Mouse (Mus musculus): ENCODE measurements around the gene Itgb6. TPM values are rescaled to one million over a fixed set of nuclear protein-coding genes. Genes with fewer than 3 reads are reported as not detected.

Itgb6 gene
- polyA plus RNA-seq (2017; shearing (Covaris generic)): under 1 TPM; 0.09 to 0.31 TPM

DNA sequence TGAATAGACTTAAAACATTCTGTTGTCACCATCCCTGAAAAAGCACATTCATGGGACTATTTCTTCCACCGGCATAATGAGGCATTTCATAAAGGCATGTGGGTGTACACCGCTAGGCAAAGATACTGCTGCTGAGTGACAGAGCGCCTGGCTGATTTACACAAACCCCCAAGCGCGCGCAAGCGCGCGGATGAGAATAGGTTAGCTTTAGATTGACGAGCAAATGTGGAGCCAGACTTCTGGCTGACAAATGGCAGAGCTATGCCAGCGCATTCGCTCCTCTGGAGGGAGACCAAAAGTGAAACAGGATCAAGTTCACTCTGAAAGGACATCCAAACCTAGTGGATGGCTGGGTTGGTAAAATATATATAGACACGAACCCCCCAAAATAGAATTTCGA, at the start of gene Itgb6:
Gene Itgb6, minus strand, starts transcription at position 130 of the 400 bp plus-strand sequence.
- no peak for ATAC-seq

DNA sequence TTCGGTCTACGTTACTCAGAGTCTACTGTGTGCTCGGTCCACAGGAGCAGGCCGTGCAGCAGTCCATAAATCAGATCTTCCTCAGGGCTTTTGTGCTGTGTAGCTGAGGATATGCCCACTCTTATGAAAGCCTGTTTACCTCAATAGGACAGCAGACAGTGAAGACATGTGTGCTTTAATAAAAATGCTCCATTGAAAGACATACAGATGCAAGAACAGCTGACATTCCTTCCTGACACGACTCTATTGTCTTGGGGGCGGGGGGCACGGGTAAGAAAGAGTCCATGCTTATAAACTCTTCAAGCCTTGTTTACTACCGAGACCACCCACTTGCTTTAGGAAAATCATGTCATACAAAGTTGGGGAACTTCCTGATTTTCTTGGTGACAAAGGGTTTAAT, 44.0 kb upstream of the Itgb6 start:
- no peak for ATAC-seq

DNA sequence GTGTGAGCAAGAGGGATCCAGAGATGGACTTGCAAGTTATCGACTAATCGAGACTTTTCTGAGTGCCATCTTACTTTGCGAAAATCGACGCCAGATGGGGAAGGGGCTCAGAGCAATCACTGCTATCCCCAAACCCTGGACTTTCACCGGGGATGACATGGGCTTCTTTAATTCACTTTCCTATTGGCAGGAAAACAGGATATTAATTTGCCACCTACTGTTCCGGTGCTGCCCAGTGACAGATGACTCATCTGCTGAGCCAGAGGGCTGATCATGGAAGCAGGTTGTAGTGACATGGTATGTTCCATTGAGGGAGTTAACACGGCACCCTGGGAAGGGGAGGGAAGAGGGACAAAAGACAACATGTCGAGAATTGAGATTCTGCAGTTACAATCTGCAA, 33.8 kb upstream of the Itgb6 start:
- no peak for ATAC-seq

DNA sequence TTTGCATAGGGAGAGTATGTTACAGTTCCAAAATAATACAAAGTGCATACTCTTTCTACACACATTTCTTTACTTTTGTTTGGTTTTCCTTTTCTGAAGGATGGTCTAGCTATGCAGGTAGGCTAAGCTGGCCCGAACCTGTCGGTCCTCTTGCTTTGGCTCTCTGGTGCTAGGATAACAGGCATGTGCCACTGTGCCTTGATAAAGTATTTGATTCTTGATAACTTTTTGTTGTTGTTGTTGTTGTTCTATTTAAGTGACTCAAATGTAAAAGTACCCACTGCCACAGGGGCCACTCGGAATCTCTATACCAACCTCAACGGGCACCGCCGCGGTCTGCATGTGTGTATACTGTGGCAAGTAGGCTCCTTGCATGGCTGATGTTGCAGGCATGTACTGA, 32.7 kb upstream of the Itgb6 start:
- ATAC-seq: no peak

DNA sequence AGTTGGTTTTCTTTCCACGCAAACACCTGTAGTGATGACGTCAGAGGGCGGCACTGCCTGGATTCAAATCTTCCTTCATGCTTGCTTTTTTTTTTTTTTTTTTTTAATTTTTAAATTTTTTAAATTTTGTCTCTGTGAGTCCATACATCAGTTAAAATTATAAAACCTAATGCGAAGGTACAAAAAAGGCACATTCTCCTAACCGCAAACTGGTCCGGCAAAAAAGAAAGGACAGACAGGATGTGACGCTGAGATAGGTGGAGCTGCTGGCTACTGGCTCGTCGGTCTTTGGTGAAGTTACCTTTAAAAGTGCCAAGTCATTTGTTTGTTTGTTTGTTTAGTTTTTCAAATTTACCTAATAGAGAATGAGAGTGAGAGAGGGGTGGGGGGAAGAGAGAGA, 28.8 kb upstream of the Itgb6 start:
- peak; percentile 33 for ATAC-seq

DNA sequence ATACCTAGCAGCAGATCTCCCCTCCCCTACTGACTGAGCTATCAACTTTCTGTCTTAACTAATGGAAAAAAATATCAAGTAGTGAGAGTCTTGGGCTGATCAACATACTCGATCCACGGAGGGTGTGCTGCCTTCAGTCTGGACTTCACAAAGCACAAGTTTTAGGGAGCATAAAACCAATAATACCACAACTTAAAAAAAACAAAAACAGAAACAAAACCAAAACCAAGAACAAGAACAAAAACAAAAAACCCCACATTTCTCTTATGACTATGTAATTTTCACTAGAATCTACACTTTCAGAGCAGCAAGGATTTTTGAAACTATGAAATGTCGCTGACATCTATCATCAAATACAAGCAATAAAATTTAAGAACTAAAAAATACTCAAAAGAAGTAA, 28.1 kb upstream of the Itgb6 start:
- ATAC-seq: peak; percentile 46

DNA sequence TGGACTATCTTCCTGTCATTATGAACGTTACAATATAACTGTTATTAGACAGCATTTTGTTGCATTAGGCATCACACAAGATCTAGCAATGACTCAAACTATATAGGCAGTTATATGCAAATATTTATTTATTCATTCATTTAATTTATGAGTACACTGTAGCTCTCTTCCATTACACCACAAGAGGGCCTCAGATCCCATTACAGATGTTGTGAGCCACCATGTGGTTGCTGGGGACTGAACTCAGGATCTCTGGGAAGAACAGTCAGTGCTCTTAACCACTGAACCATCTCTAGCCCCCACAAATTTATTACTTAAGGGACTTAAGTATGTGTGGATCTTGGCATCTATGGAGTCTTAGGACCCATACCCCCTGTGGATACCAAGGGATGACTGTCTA, 26.1 kb upstream of the Itgb6 start:
- no peak for ATAC-seq

DNA sequence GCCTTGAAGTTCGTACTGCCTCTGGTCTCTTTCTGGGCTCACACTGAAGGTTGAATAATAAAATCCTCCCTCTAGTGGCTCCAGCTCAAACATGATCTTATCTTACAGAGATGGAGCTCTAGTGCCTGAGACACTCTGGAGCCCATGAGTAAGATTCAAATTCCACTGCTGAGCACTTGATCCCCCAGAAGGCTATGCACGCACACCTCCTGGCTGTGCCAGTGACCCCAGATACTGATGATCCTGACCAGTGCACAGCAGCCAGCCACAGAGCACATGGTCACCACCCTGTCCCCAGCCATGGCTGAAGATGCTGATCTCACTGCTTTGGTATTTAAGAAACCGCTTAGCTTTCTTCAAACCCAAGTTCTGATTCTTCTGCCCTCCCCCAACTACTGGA, 25.1 kb upstream of the Itgb6 start:
- no peak for ATAC-seq

DNA sequence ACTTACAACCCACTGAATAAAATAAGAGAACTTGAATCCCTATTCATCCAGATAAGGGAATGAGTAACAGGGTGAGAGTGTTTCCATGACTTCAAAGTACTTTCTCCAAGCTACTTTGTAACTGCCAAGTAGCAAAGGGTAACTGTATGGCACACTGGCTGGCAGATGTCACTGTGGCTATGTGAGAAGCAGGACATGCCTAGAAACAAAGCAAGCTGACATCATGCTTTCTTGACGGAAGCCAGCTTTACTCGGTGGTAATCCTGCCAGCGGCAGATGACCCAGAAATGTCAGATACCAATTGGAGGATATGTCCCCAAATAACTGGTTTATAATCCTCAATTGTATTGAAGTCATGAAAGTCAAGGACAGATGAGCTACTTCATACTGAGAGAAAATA, 22.2 kb upstream of the Itgb6 start:
- no peak for ATAC-seq

DNA sequence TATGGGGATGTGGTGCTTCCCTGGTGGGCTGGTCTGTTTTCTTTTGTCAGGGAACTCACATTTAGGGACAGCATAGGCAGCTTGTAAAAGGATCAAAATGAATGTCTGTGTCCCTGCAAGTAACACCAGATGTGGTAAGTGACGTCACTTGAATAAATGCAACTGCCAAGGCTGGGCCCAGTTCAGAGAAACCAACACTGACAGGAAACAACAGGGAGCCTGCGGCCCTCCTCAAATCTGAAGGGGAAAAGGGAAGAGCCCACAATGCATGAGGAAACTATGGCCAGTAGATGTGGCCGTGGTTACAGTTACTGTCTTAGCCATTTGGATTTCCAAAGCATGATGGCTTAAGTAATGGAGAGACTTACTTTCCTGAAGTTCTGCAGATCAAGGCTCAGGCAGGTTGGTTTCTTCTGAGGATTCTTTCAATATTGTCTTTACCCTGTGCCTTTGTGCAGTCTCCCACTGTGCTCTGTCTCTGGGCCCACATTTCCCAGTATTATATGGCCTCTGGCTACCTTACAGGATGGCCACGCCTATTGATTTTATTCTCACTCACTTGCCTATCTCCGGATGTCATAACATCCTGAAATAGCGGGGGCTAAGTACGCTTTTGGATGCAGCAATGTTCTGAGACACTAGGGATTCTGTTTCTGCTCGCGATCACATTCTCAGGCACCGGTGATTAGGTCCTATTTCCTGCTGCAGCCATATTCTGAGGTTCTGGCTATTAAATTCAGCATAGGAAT, 17.1 kb upstream of the Itgb6 start:
- no peak for ATAC-seq

DNA sequence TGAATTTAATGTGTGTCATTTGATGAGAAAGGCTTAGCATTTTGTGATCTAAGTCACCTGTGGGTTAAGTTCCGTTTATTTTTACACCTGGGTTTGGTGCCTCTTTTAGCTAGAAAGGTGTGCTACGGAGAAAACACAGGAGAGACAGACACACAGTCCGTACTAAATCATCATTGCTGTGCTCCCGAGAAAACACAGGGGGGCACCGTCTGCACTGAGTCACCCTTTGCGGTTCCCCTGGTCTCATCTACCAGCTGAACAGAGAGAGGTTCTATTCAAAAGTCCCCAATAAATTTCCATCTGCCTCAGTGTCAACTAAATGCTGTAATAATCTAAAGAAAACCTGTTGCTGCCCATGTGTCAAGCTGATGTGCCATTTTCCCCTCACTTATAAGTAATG, 8.5 kb upstream of the Itgb6 start:
- no peak for ATAC-seq

DNA sequence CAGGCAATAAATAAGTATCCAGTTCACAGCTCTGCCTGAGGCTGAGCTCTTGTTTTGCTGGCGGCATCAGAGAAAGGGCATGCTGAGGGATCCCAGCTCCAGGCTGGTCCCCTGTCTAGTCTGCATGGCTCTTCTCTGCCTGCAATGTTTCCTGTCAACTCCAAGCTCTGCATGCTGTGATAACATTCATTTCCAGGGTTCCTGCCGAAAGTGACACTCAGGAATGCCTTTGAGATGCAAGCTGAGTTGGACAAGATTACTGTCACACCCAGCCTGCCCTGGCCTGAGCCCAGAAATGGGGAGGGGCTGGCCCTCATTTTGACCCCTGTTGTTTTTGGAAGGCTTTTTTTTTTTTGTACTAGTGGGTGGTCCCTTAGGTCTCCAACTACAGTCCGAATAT, 7.6 kb upstream of the Itgb6 start:
- no peak for ATAC-seq

DNA sequence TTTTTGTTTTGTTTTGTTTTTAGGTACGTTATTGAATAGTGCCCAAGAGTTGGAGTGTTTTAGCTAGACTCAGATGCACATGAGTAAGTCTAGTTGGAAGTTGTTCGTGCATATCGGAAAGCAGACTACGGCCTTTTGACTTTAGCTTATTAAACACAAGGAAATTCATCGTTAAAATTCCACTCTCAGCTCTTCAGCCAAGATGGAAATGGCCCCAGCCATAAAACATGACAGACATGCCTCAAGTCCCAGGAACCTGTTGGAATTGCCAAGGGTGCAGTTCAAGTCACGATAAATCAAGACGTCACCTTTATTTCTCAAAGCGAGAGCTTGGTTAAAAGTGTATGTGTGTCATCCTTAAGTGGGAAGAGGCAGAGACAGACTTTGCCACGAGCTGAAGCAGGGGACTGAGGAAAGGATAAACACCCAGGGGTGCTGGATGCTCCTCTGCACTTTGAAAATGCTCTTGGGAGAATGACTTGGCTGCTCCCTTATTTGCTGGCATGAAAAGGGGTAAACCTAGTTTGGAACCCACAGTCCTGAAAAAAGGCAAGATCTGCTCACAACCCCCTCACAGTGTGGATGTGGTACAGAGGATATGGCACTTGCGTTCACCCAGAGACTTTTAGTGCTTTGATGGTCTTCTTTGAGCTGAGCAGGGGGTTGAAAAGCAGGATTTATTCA, 6.6 kb upstream of the Itgb6 start:
- ATAC-seq: no peak

DNA sequence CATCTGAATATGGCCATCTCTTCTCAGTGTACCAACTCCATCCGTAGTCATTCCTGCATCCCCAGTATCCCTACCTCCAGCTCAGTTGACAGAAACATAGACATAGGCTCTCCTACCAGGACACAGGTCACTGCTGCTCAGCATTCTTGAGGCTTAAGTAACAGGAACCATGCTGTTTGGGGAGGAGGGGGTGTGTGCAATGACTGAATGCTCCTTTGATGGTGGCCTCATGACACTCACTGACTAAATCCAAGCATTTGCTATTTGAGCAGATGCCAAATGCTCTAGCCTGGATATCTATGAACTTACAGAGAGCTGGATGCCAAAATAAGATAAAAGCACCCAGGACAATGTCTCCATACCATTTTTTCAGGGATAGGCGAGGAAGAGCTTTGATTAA, 2.2 kb upstream of the Itgb6 start:
- ATAC-seq: no peak

DNA sequence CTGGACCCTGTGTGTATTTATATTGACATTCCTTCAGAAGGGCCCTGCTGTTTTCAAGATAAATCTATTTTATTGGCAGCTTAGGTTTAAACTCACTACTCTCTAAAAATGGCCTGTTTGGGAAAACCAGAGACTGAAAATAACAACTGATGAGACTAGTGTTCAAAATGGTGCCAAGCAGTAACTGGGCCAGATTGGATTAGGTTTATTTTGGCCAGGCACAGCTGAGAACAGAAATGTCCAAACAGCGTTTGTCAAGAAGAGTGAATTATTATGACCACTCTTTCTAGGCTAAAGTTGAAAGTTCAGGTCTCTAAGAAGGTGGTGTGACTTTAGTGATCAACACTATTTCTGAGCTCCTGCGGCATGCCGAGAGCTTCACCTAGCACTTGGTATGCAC, 524 bp upstream of the Itgb6 start:
- no peak for ATAC-seq

DNA sequence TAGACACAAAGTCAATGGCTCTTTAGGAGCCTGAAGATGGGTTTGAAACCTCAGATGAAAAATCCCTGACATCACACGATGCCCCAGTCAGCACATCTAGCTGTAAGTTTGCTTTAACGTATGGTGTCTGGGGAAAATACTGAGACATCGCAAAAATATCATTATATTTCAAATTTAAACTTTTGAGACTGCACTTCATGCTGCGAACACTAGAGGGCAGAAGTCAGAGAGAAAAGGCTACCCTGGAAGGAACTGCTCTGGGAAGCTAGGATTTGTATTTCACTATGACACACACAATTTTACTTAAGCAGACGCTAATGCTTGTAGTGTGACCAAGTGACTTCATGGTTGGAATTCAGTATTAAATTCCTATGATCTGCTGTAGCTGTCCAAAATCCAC, 1.5 kb downstream of the Itgb6 start:
- peak; percentile 49 for ATAC-seq

DNA sequence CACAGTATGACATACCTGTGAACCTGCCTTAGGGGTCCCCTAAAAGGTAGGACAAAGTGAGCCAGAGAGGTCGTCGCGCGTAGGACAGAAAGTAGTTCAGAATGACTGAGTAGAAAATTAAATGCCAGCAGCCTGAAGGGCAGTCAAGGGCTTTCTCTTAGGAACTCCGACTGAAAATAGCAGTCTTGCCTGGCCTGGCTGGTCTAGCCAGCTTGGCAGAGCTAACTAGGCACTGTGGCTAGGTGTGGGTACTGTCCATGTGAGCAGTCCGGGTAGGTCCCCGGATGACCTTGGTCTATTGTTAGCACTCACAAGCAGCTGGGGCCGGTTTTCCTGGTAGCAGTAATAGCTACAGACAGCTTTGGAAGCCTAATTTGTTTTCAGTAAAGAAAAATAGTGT, 2.2 kb downstream of the Itgb6 start:
- no peak for ATAC-seq

DNA sequence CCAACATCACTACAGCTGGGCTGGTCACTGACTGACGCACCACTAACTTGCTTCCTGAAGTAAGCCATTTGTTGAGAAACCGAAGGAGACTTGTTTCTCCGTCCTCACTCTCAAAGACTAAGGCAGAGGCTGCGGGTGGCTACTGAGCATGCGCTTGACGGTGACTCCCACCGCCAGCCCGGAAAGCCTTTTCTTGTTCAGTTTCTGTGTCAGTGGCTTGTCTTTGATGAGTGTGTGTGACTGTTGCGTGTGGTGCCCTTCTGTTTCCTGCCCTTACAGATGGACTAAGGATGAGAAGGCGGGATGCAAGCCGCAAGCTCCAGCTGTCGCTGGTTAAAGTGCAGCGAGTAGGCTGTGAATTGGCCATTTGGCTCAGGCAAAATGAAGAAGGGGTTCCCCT, 5.1 kb downstream of the Itgb6 start:
- ATAC-seq: peak; percentile 57

DNA sequence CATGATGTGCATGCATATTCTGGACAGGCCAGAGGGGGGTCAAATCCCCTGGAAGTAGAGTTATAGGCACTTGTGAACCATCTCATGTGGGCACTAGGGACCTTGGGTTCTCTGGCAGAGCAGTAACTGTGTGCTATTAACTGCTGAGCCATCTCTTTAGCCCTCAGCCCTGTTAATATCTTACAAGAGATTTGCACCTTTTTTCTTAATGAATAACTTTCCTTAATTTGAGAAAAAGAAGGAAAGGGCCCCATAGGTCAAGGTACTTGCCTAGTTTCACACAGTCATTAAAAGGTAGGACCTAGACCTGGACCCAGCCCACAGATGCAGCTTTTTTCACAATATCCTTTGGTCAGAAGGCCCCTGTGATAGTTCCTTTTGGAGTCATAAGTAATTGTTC, 5.9 kb downstream of the Itgb6 start:
- ATAC-seq: no peak

DNA sequence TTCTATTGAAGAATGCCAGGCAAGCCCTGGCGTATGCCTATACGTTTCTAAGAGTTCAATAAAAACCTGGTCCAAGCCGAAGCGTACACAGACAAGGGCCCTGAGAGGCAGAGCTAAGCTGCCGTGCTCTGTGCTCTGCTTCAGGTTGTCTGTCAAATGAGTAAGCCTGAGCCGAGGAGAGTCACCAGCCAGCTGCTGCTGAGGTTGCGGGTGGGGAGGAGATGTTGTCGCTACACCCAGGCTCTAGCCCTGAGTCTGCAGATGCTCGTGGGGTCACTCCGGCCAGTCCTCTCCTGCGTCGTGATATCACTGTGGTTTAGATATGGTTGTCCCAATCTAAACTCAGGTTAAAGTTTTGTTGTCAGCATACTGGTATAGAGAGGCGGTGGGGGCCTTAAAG, 6.7 kb downstream of the Itgb6 start:
- no peak for ATAC-seq

DNA sequence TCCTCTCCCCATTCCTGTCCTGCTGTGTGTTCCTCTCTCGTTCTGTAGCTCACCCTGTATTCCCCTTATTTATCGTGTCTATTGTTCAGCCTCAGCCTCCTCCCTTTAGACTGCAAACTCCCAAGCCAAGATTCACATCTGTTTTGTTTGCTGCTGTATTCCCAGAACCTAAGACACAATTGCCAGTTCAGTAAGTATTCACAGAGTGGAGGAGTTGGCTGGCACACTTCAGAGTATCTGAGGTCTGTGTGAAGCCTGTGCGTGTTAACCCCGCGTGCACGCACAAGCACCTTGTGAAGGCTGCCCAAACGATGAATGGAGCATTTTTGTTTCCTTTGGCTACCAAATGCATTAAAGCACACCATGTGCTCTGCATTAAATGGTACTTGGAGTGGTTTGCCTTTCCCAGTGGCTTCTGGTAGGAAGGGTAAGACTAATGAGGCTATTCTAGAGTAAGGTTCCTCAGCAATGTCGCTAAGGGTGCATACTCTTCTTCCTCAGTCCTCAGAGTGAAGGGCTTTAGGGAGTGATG, 7.4 kb downstream of the Itgb6 start:
- no peak for ATAC-seq

DNA sequence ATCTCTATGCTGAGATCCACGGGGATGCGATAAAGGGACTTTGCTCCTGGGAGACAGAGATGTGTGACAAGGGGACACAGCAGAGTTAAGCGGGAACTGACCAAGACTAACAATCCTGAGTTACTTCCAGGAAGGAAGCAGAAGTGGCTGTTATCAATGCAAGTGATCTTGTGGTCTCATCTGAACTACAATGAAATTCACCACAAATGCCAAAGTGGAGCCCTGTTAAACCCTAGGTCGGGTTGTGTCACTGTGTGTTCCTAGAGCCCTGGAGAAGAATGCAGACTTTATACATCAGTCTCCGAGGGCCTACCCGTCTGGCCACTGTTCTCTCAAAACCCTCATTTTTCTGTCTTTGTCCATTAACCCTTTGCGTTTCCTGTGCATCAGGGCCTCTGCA, 8.0 kb downstream of the Itgb6 start:
- ATAC-seq: no peak

DNA sequence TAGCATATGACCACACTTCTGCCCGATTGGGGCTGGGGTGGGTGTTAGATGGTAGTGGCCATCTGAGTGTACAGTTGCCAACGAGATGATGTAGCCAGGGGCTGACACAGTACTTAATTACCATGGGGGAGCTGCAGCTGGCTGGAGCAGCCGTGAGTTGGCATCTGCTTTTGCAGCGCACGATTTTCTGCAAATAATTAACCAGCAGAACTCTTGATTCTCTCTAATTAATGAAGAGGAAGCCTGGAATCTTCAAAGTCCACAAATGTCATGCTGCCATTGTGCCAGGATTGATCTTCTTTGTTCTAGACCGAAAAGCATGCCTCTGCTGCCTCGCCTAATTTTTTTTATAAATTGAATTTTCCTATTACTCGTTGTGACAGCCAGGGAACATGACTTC, 8.6 kb downstream of the Itgb6 start:
- ATAC-seq: no peak

DNA sequence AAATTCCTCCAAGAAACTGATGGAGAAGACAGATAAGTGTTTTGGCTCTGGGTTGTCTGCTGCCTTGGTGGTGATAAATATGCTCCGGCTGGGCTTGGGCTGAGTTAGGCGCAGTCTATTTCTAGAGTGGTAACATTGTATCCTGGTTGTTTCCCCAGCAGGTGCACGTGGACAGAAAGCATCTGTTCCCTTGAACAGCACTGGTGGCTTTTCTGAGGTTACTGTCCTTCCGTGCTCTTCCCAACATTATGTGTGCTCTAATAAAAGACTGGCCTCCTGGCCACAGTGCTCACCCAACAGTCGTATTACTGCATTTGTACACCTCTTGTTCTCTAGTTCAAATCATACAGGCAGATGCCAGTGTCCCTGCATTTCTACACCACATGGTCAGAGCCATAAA, 9.6 kb downstream of the Itgb6 start:
- ATAC-seq: no peak
